Mouse (Mus musculus): ENCODE results near the gene Wdfy3. TPM values are rescaled to one million over a fixed set of nuclear protein-coding genes. Genes with fewer than 3 reads are reported as not detected.

Gene Wdfy3
- polyA plus RNA-seq (2015; fragmentation: Nextera tagmentation; extraction: Ambion mirVana) = 7.5 and 7.8 TPM in 2 replicates

GRCm38 (mm10) chr5:102069767-102070413 lies at the start of gene Wdfy3:
Gene Wdfy3 (minus strand): TSS chr5:102069921.

All from spleen, postnatal 0 days (tissue).